Comparison of ENCODE assay signal across 10 mouse cellular contexts in genomic region chr14:80039645-80040272, GRCm38 (mm10). TPM values are rescaled to one million over a fixed set of nuclear protein-coding genes. Genes with fewer than 3 reads are reported as not detected.
A peak's percentile ranks its signal among the peaks of the same experiment; 100 is the strongest.
DNase-seq lines count a peak whose midpoint lies in the region; ATAC-seq and TF ChIP-seq lines count a peak whose summit lies in the region.
"Had no signal": no experiment of that assay in that cellular context is flagged by ENCODE, and none has a peak within 500 bp of the region (broad histone marks: within the 10 kb centered on the region; RNA-seq: fewer than 3 reads in every experiment).

No protein-coding gene starts in this region.

- no peak overlapping the region for H3K4me2 ChIP-seq in limb, embryonic 13.5 days (replicated peaks)
- H3K4me2 ChIP-seq in forebrain, postnatal 0 days (ENCODE audit: low read depth) = no peak overlapping the region
- H3K4me2 ChIP-seq in stomach, embryonic 14.5 days (replicated peaks; ENCODE audit: low read depth, low read length) = no peak overlapping the region
- H3K4me2 ChIP-seq: liver, embryonic 12.5 days had no signal

- 0 out of 2 replicates have a peak, but pooled peaks have one; percentile 66 for ATAC-seq in limb, embryonic 13.5 days (ENCODE audit: low FRiP score, low read depth)
- ATAC-seq in forebrain, postnatal 0 days = peak; percentile 53; the same call in 1 of the 2 replicates
- peak; percentile 74; the same call in 1 of the 2 replicates for ATAC-seq in stomach, embryonic 14.5 days (ENCODE audit: insufficient number of reproducible peaks, insufficient read depth, low FRiP score, low read depth)
- ATAC-seq: liver, embryonic 12.5 days had no signal

- DNase-seq in limb, embryonic 10.5 days (ENCODE audit: low spot score) = no peak
- DNase-seq in forebrain, postnatal 0 days = peak; percentile 43
- DNase-seq in kidney, postnatal 14 days = peak; percentile 48
- DNase-seq in spleen, postnatal 10 days (ENCODE audit: low spot score in 2 of 2) = no peak
- no peak for DNase-seq in natural killer cell, adult 2 months (ENCODE audit: low spot score in 2 of 2)

- no peaks in the 10 kb centered on the region for H3K36me3 ChIP-seq in limb, embryonic 13.5 days
- H3K36me3 ChIP-seq in limb, embryonic 10.5 days = no peaks in the 10 kb centered on the region
- H3K36me3 ChIP-seq in forebrain, postnatal 0 days (ENCODE audit: insufficient read depth) = no peaks in the 10 kb centered on the region
- H3K36me3 ChIP-seq in stomach, embryonic 14.5 days (ENCODE audit: control insufficient read depth, insufficient read depth, low read length) = no peaks in the 10 kb centered on the region
- H3K36me3 ChIP-seq: liver, embryonic 12.5 days had no signal

- peaks cover 4% of the 10 kb centered on the region for H3K4me1 ChIP-seq in limb, embryonic 13.5 days
- H3K4me1 ChIP-seq in limb, embryonic 10.5 days = no peaks in the 10 kb centered on the region
- H3K4me1 ChIP-seq in forebrain, postnatal 0 days (ENCODE audit: insufficient read depth) = no peaks in the 10 kb centered on the region
- 0 out of 2 replicates have a peak, but pooled peaks cover 3% of the 10 kb centered on the region for H3K4me1 ChIP-seq in stomach, embryonic 14.5 days (ENCODE audit: control insufficient read depth, insufficient read depth, low read length)
- H3K4me1 ChIP-seq: liver, embryonic 12.5 days had no signal

- no peaks in the 10 kb centered on the region for H3K9me3 ChIP-seq in limb, embryonic 13.5 days
- no peaks in the 10 kb centered on the region for H3K9me3 ChIP-seq in limb, embryonic 10.5 days (replicated peaks)
- no peaks in the 10 kb centered on the region for H3K9me3 ChIP-seq in forebrain, postnatal 0 days (ENCODE audit: low read length)
- no peaks in the 10 kb centered on the region for H3K9me3 ChIP-seq in stomach, embryonic 14.5 days (ENCODE audit: control insufficient read depth, low read depth, low read length)
- H3K9me3 ChIP-seq: liver, embryonic 12.5 days had no signal

- H3K27me3 ChIP-seq in limb, embryonic 13.5 days = no peaks in the 10 kb centered on the region
- H3K27me3 ChIP-seq in limb, embryonic 10.5 days (ENCODE audit: low read depth, poor library complexity, severe bottlenecking) = no peaks in the 10 kb centered on the region
- H3K27me3 ChIP-seq in forebrain, postnatal 0 days (ENCODE audit: insufficient read depth, low read length) = no peaks in the 10 kb centered on the region
- no peaks in the 10 kb centered on the region for H3K27me3 ChIP-seq in stomach, embryonic 14.5 days (ENCODE audit: control insufficient read depth, insufficient read depth, low read length)
- H3K27me3 ChIP-seq: liver, embryonic 12.5 days had no signal

- TF ChIP-seq CTCF in forebrain, postnatal 0 days (IDR thresholded peaks at IDR 0.05; ENCODE audit: low read depth) = no peak

- no peak overlapping the region for H3K4me3 ChIP-seq in limb, embryonic 13.5 days
- no peak overlapping the region for H3K4me3 ChIP-seq in limb, embryonic 10.5 days
- no peak overlapping the region for H3K4me3 ChIP-seq in forebrain, postnatal 0 days (ENCODE audit: low read depth, low read length)
- H3K4me3 ChIP-seq in stomach, embryonic 14.5 days (ENCODE audit: low read depth, low read length) = no peak overlapping the region
- H3K4me3 ChIP-seq: liver, embryonic 12.5 days; myocyte had no signal

- no peak overlapping the region for H3K27ac ChIP-seq in limb, embryonic 13.5 days
- H3K27ac ChIP-seq in limb, embryonic 10.5 days = no peak overlapping the region
- H3K27ac ChIP-seq in forebrain, postnatal 0 days (ENCODE audit: low read depth, low read length) = no peak overlapping the region
- no peak overlapping the region for H3K27ac ChIP-seq in stomach, embryonic 14.5 days (ENCODE audit: low read length)
- H3K27ac ChIP-seq: liver, embryonic 12.5 days had no signal

- 52% methylated on average over 4 of the region's 4 CpGs for WGBS in limb, embryonic 13.5 days
- WGBS in limb, embryonic 10.5 days = 76% methylated on average over 4 of the region's 4 CpGs
- whole genome bisulfite sequencing in forebrain, postnatal 0 days = 46% methylated on average over 4 of the region's 4 CpGs
- 45% methylated on average over 4 of the region's 4 CpGs for WGBS in stomach, embryonic 14.5 days

- no peak overlapping the region for H3K9ac ChIP-seq in limb, embryonic 13.5 days
- no peak overlapping the region for H3K9ac ChIP-seq in forebrain, postnatal 0 days
- H3K9ac ChIP-seq in stomach, embryonic 14.5 days (replicated peaks; ENCODE audit: low read depth, low read length) = no peak overlapping the region
- H3K9ac ChIP-seq: liver, embryonic 12.5 days had no signal

RNA-seq across cellular contexts. Expression of gene Olfm4, which starts 55.9 kb away (rescaled TPM):
- polyA plus RNA-seq in limb, embryonic 13.5 days (2015; fragmentation: Nextera tagmentation; extraction: Ambion mirVana) = 0.64 and 0.69 TPM in 2 replicates
- polyA plus RNA-seq in limb, embryonic 10.5 days (2016; fragmentation: Nextera tagmentation; extraction: Ambion mirVana) = 0.16 TPM in 1 of 2 replicates, not detected in the other
- total RNA-seq in forebrain, postnatal 0 days (2014; rRNA removed) = 1.7 and 2.5 TPM in 2 replicates
- 1.7 and 2.3 TPM in 2 replicates for polyA plus RNA-seq in forebrain, postnatal 0 days (2015; fragmentation: Nextera tagmentation; extraction: Ambion mirVana)
- 5.4 and 6.0 TPM in 2 replicates for polyA plus RNA-seq in stomach, embryonic 14.5 days (2014; fragmentation: Nextera tagmentation; extraction: Ambion mirVana)
- polyA plus RNA-seq: myocyte; testis, adult 2 months had no signal

Comparison
In these comparisons a context has a peak if more than half of its experiments do, and no peak if none do; other contexts are left out.
1. DNase-seq: peak in forebrain, postnatal 0 days (single experiment) and kidney, postnatal 14 days (single experiment); none in limb, embryonic 10.5 days (single experiment), spleen, postnatal 10 days (0 of 2) and natural killer cell, adult 2 months (0 of 2).
2. Peak in every context shown above with its lines, with median percentiles within 50 percentile points of each other: ATAC-seq.